Mouse (Mus musculus) ovary, postnatal 36 days (tissue): ENCODE data around the gene Olfr703.

Experiments used
- DNase-seq: peaks from one replicate; pipeline ENCODE4 v3.0.0; 2022; ENCODE audit warnings: low spot score, mixed read lengths

The Olfr703 gene

DNA sequence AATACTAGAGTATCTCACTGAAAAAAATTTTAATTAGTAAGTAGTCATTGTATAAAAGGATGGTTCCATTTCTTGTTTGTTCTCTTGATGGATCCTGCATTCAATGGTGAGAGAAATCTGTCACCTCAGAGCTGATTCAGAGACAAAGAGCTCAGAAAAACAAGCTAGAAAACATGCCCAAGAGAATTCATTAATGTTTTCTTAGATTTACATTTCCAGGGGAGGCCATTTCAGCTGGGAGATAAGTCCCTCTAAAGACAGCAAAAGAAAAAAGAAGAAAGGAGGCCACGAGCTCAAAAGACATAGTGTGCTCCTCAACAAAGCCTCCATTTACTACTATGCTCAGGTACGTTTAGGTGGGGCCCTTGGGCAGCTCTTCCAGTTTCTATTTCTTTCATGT, at the start of gene Olfr703:
Gene Olfr703, plus strand, starts transcription at position 301 of the 400 bp plus-strand sequence.
- no peak for DNase-seq

DNA sequence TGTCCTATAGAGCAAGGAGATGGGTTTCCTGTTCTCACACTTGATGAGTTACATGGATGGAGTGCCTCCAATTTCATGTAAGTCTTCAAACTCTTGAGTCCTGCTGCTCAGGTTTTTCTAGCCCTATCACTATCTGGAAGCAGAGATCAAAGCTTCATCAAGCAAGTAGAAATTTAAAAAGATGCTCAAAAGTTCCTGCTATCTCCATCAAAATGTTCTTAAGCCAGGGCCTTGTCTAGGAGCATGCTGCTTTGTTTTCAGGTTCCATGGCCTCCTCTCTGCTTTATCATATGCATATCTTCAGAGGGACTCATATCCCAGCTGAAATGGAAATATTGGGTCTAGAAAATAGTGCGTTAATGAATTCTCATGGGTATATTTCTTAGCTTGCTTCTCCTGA, 34.4 kb upstream of the Olfr703 start, which contains the start of gene Olfr700:
Gene Olfr700, minus strand, starts transcription at position 101 of the 400 bp plus-strand sequence.
- DNase-seq = no peak

GRCm38 (mm10) chr7:106813829-106814228, 29.3 kb upstream of the Olfr703 start, which contains the start of gene Olfr701:
Gene Olfr701 (plus strand): TSS chr7:106814129.
- no peak for DNase-seq

DNA sequence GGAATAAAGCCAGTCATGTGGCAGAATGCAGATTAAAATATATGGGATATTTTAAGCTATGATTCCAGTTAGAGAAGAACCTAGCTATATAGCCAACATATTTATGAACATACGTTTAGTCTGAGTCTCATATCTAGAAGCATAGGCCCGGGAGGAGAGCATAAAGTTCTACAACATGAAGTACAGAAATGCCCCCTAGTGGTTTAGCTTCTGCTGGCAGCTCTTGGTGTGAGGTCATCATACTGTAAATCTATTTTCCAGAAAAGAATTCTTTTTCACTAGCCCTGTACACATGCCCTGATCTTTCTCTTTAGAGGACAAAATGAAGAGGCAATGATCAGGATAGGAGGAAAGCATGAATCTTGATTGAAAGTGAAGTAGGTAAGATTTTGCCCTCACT, 27.4 kb upstream of the Olfr703 start:
- DNase-seq = no peak

DNA sequence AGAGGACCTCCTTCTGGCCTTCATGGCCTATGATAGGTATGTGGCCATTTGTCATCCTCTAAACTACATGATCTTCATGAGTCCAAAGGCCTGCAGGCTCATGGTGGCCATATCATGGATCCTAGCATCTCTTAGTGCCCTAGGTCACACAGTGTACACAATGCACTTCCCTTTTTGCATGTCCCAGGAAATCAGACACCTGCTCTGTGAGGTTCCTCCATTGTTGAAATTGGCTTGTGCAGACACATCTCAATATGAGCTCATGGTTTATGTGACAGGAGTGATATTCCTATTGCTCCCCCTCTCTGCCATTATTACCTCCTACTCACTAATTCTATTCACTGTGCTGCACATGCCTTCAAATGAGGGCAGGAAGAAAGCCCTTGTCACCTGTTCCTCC, 24.7 kb upstream of the Olfr703 start:
- no peak for DNase-seq

DNA sequence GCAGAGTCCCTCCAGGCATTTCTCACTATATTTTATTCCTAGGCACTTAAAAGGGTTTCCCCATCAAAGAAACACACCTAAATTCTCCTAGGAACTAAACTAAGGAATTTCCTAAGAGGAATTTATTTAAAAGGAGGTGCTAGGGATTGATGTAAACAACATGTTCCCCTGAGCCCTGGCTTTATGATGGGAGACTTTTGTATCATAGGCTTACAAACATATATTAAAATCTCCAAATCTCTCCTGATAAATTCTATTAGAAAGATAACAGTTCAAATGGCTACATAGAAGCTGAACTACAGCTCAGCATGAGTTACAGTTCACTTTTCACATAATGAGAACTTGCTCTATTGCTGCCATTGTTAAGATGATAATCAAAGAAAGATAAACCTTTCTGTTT, 9.4 kb upstream of the Olfr703 start, which contains the start of gene Olfr702:
Gene Olfr702, minus strand, starts transcription at position 101 of the 400 bp plus-strand sequence.
- no peak for DNase-seq

- no peak for DNase-seq
Measured at GRCm38 (mm10) chr7:106862885-106863284, 19.7 kb downstream of the Olfr703 start, which contains the start of gene Olfr704. Gene Olfr704 (plus strand): TSS chr7:106863185.

- no peak for DNase-seq
Measured at GRCm38 (mm10) chr7:106876791-106877190, 33.6 kb downstream of the Olfr703 start, which contains the start of gene Olfr705. Gene Olfr705 (minus strand): TSS chr7:106876891.

DNA sequence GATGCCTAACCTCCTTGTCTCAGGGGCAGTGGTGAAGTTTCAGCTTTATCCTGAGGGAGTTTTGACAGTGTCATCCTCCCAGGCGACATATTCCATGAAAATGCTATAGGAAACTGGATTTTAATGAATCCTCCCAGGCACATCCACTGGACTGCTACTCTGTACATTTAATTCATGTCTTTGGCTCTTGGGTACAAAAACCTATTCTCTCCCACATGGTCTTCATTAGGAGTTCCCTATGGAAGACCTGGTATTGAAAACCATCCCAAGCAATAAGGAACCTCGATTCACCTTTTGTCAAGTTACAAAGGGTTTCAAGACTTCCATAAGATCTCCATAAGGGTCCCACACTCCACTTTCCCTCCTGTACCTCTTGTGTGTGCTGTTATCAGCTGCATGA, 44.9 kb downstream of the Olfr703 start, which contains the start of gene Olfr706:
Gene Olfr706, minus strand, starts transcription at position 101 of the 400 bp plus-strand sequence.
- no peak for DNase-seq
